Mouse (Mus musculus): ENCODE measurements at regions not wholly inside any gene's neighbourhood (a gene's known extent, or its start where the extent isn't known, plus 50 kb on each side); places are given as distances from the start of the nearest gene placed in this dataset.

GRCm38 (mm10) chr6:50977381-50977780 is 323.1 kb upstream of the Npvf start:
- Histone ChIP-seq H3K27me3 (ENCODE audit: control insufficient read depth, insufficient read depth, low read length) (no peaks in the 10 kb centered on the region), H3K36me3 (ENCODE audit: control insufficient read depth, insufficient read depth, low read length) (no peaks in the 10 kb centered on the region), H3K27ac (ENCODE audit: insufficient read depth, low read depth, low read length) (peak overlapping the region; percentile 70), H3K4me3 (ENCODE audit: low read depth, low read length) (no peak overlapping the region), H3K4me1 (ENCODE audit: control insufficient read depth, insufficient read depth, insufficient read length, low read length) (no peaks in the 10 kb centered on the region)
- no peak for TF ChIP-seq POLR2A (IDR thresholded peaks at IDR 0.05; ENCODE audit: low read depth, low read length)
- WGBS = 45% methylated on average over 8 of the region's 8 CpGs

GRCm38 (mm10) chr6:50978016-50978415 is 323.8 kb upstream of the Npvf start:
- WGBS = 51% methylated on average over 4 of the region's 4 CpGs
- H3K27me3 ChIP-seq (ENCODE audit: control insufficient read depth, insufficient read depth, low read length) = no peaks in the 10 kb centered on the region
- TF ChIP-seq POLR2A (IDR thresholded peaks at IDR 0.05; ENCODE audit: low read depth, low read length) = no peak
- no peak for TF ChIP-seq CTCF (IDR thresholded peaks at IDR 0.05; ENCODE audit: extremely low read depth, insufficient read length, insufficient replicate concordance, low read depth, low read length)
- peak overlapping the region; percentile 70 for H3K27ac ChIP-seq (ENCODE audit: insufficient read depth, low read depth, low read length)
- H3K4me3 ChIP-seq (ENCODE audit: low read depth, low read length) = no peak overlapping the region
- H3K4me1 ChIP-seq (ENCODE audit: control insufficient read depth, insufficient read depth, insufficient read length, low read length) = no peaks in the 10 kb centered on the region
- no peaks in the 10 kb centered on the region for H3K36me3 ChIP-seq (ENCODE audit: control insufficient read depth, insufficient read depth, low read length)

- Histone ChIP-seq H3K4me1 (ENCODE audit: control insufficient read depth, insufficient read depth, insufficient read length, low read length) (no peaks in the 10 kb centered on the region), H3K4me3 (ENCODE audit: low read depth, low read length) (no peak overlapping the region), H3K27ac (ENCODE audit: insufficient read depth, low read depth, low read length) (peak overlapping the region; percentile 70), H3K27me3 (ENCODE audit: control insufficient read depth, insufficient read depth, low read length) (no peaks in the 10 kb centered on the region), H3K36me3 (ENCODE audit: control insufficient read depth, insufficient read depth, low read length) (no peaks in the 10 kb centered on the region)
- TF ChIP-seq CTCF (IDR thresholded peaks at IDR 0.05; ENCODE audit: extremely low read depth, insufficient read length, insufficient replicate concordance, low read depth, low read length) (no peak), POLR2A (IDR thresholded peaks at IDR 0.05; ENCODE audit: low read depth, low read length) (no peak)
- 54% methylated on average over 3 of the region's 3 CpGs for WGBS
These were observed 324.3 kb upstream of the Npvf start for GRCm38 (mm10) chr6:50978571-50978970.

- TF ChIP-seq CTCF (IDR thresholded peaks at IDR 0.05; ENCODE audit: extremely low read depth, insufficient read length, insufficient replicate concordance, low read depth, low read length) (no peak), POLR2A (IDR thresholded peaks at IDR 0.05; ENCODE audit: low read depth, low read length) (no peak)
- 75% methylated on average over 1 of the region's 1 CpGs for WGBS
- Histone ChIP-seq H3K27ac (ENCODE audit: insufficient read depth, low read depth, low read length) (peak overlapping the region; percentile 25), H3K27me3 (ENCODE audit: control insufficient read depth, insufficient read depth, low read length) (no peaks in the 10 kb centered on the region), H3K4me3 (ENCODE audit: low read depth, low read length) (no peak overlapping the region), H3K36me3 (ENCODE audit: control insufficient read depth, insufficient read depth, low read length) (no peaks in the 10 kb centered on the region), H3K4me1 (ENCODE audit: control insufficient read depth, insufficient read depth, insufficient read length, low read length) (no peaks in the 10 kb centered on the region)
These were observed 325.5 kb upstream of the Npvf start for GRCm38 (mm10) chr6:50979764-50980163.

GRCm38 (mm10) chr6:50980311-50980710 is 326.1 kb upstream of the Npvf start:
- 76% methylated on average over 4 of the region's 4 CpGs for WGBS
- no peaks in the 10 kb centered on the region for H3K4me1 ChIP-seq (ENCODE audit: control insufficient read depth, insufficient read depth, insufficient read length, low read length)

GRCm38 (mm10) chr6:50981702-50982309 is 327.6 kb upstream of the Npvf start:
- Histone ChIP-seq H3K36me3 (ENCODE audit: control insufficient read depth, insufficient read depth, low read length) (no peaks in the 10 kb centered on the region), H3K4me3 (ENCODE audit: low read depth, low read length) (no peak overlapping the region), H3K27ac (ENCODE audit: insufficient read depth, low read depth, low read length) (peak overlapping the region; percentile 20; the same call in 1 of the 2 replicates), H3K4me1 (ENCODE audit: control insufficient read depth, insufficient read depth, insufficient read length, low read length) (no peaks in the 10 kb centered on the region), H3K27me3 (ENCODE audit: control insufficient read depth, insufficient read depth, low read length) (no peaks in the 10 kb centered on the region)
- WGBS = 75% methylated on average over 7 of the region's 7 CpGs
- TF ChIP-seq POLR2A (IDR thresholded peaks at IDR 0.05; ENCODE audit: low read depth, low read length) = no peak

More at GRCm38 (mm10) chr6:50980311-50980710, 326.1 kb upstream of the Npvf start:
- H3K27ac ChIP-seq (ENCODE audit: insufficient read depth, low read depth, low read length) = peak overlapping the region; percentile 25
- no peak for TF ChIP-seq CTCF (IDR thresholded peaks at IDR 0.05; ENCODE audit: extremely low read depth, insufficient read length, insufficient replicate concordance, low read depth, low read length)
- no peak for TF ChIP-seq POLR2A (IDR thresholded peaks at IDR 0.05; ENCODE audit: low read depth, low read length)
- H3K4me3 ChIP-seq (ENCODE audit: low read depth, low read length) = no peak overlapping the region
- no peaks in the 10 kb centered on the region for H3K36me3 ChIP-seq (ENCODE audit: control insufficient read depth, insufficient read depth, low read length)
- no peaks in the 10 kb centered on the region for H3K27me3 ChIP-seq (ENCODE audit: control insufficient read depth, insufficient read depth, low read length)

- no peaks in the 10 kb centered on the region for H3K4me1 ChIP-seq (ENCODE audit: control insufficient read depth, insufficient read depth, insufficient read length, low read length)
- no peaks in the 10 kb centered on the region for H3K36me3 ChIP-seq (ENCODE audit: control insufficient read depth, insufficient read depth, low read length)
- peak overlapping the region; percentile 54 for H3K27ac ChIP-seq (ENCODE audit: insufficient read depth, low read depth, low read length)
- 55% methylated on average over 4 of the region's 4 CpGs for WGBS
- no peaks in the 10 kb centered on the region for H3K27me3 ChIP-seq (ENCODE audit: control insufficient read depth, insufficient read depth, low read length)
- H3K4me3 ChIP-seq (ENCODE audit: low read depth, low read length) = no peak overlapping the region
- TF ChIP-seq POLR2A (IDR thresholded peaks at IDR 0.05; ENCODE audit: low read depth, low read length) = no peak
- no peak for TF ChIP-seq CTCF (IDR thresholded peaks at IDR 0.05; ENCODE audit: extremely low read depth, insufficient read length, insufficient replicate concordance, low read depth, low read length)
These were observed 328.6 kb upstream of the Npvf start for GRCm38 (mm10) chr6:50982856-50983255.

Data from small intestine, adult 2 months (tissue).